Mouse (Mus musculus): ENCODE data around the gene Dab2.

Gene Dab2

GRCm38 (mm10) chr15:6398881-6399280 lies 99.3 kb downstream of the Dab2 start:
- no peak for TF ChIP-seq GATA4 (IDR thresholded peaks at IDR 0.05; ENCODE audit: insufficient replicate concordance, low read length)

DNA sequence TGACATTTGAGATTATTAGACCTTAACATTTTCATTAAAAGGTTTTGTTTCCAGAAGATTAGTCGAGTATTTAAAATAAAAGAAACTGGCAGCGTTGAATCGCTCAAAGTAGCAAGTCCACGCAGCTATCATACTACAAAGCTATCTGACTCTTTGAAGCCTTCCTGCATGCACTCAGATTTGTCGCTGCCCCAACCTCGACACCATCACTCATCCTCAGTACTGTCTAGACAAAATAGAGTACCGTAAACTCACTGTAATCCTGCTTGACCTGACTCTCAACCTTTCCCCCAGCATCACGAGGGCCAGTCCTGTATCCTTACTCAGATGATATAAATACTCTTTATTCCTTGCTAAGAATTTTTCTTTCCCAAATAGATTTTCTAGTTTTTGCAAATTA lies 100.5 kb downstream of the Dab2 start:
- TF ChIP-seq GATA4 (IDR thresholded peaks at IDR 0.05; ENCODE audit: insufficient replicate concordance, low read length) = no peak

DNA sequence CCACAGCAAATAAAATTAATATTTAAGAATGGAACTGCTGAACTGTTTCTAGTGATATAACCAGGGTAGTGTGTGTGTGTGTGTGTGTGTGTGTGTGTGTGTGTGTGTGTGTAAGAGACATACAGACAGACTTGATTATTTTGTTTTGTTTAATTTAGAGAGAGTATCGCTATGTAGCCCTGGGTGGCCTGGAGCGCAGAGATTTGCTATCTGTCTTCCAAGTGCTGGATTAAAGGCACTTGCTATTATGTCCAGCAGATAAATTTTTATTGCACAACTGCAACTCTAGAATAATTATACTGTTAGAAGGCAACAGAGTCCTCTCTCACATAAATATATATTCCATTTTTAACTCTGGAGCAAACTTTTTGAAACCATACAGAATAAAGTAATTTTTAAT lies 102.8 kb downstream of the Dab2 start:
- no peak for TF ChIP-seq GATA4 (IDR thresholded peaks at IDR 0.05; ENCODE audit: insufficient replicate concordance, low read length)

DNA sequence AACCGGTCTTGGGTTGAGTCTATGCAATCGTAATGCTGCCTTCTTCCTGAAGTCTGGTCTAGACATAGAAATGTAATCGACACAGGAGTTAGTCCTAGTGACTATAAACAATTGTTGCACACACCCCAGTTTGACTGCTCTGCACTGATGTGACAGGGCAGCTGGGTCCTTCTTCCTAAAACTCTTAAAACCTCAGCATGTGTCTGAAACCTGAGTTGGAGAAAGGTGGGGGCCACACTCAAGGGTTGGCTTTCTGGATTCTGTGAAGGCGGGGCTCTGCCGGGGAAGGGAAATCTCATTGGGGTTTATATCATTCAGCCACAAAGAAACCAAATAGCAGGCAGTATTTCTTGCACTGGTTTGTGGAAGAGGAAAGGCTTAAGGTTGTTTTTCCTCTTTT lies 104.6 kb downstream of the Dab2 start:
- no peak for TF ChIP-seq GATA4 (IDR thresholded peaks at IDR 0.05; ENCODE audit: insufficient replicate concordance, low read length)

- TF ChIP-seq GATA4 (IDR thresholded peaks at IDR 0.05; ENCODE audit: insufficient replicate concordance, low read length) = no peak
These were observed 107.2 kb downstream of the Dab2 start for GRCm38 (mm10) chr15:6406771-6407170.

DNA sequence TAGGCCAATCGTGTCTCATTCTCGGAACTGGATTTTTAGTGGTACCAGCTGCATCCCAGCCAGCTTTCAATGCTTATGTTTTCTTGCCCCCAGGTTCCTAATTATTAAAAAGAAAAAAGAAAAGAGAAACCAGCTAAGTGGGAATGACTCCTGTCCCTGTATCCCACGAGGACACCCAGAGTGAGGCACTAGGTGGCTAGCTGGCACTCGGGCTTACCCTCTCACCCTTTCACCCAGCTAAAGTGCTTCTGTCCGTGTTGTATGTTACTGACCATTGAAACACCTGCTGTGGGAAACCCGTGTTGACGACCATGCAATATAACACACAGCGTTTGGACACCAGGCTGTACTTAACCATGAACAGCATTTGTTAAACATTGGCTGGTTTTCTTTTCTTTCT lies 109.4 kb downstream of the Dab2 start:
- no peak for TF ChIP-seq GATA4 (IDR thresholded peaks at IDR 0.05; ENCODE audit: insufficient replicate concordance, low read length)

DNA sequence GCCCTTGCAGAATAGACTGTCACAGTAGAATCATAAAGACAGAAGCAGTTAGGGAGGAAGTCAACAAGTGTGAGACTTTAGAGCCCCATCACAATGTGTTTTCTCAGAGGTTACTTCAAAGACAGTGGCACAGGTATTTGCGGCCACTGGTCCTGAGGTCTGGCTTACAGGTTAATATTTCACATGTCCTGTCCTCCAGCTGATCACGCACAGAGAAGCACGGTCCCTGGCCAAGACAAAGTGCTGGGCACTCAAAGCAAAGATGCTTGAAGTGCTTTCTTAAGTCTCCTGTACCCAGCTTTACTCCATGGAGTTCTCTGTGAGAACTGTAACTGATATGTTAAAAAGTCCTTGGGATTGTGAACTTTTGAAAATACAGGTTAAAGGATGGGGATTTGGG lies 110.6 kb downstream of the Dab2 start:
- no peak for TF ChIP-seq GATA4 (IDR thresholded peaks at IDR 0.05; ENCODE audit: insufficient replicate concordance, low read length)

GRCm38 (mm10) chr15:6411334-6411733 lies 111.7 kb downstream of the Dab2 start:
- TF ChIP-seq GATA4 (IDR thresholded peaks at IDR 0.05; ENCODE audit: insufficient replicate concordance, low read length) = no peak

- TF ChIP-seq GATA4 (IDR thresholded peaks at IDR 0.05; ENCODE audit: insufficient replicate concordance, low read length) = no peak
These were observed 115.7 kb downstream of the Dab2 start for GRCm38 (mm10) chr15:6415317-6415716.

DNA sequence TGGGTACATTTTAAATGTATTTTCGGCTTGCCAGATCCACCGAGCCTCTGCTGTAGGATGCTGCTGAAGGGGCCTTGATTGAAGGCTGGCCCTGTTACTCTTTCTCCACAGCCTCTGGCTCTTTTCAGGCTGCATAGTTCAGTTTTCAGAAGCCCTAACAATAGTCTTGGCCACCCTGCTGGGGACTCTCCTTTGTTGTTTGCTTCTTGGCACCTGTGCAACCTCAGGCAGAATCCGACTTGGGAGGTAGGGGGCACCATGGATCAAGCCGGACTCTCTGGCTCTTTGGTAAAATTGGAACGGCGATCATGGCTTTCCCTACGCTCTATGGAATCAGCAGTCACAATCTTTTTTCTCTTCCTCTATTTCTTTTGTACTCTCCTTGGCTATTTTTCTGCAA lies 132.2 kb downstream of the Dab2 start:
- TF ChIP-seq GATA4 (IDR thresholded peaks at IDR 0.05; ENCODE audit: insufficient replicate concordance, low read length) = no peak

GRCm38 (mm10) chr15:6432411-6432810 lies 132.8 kb downstream of the Dab2 start:
- no peak for TF ChIP-seq GATA4 (IDR thresholded peaks at IDR 0.05; ENCODE audit: insufficient replicate concordance, low read length)

GRCm38 (mm10) chr15:6435281-6435680 lies 135.7 kb downstream of the Dab2 start:
- TF ChIP-seq GATA4 (IDR thresholded peaks at IDR 0.05; ENCODE audit: insufficient replicate concordance, low read length) = no peak

DNA sequence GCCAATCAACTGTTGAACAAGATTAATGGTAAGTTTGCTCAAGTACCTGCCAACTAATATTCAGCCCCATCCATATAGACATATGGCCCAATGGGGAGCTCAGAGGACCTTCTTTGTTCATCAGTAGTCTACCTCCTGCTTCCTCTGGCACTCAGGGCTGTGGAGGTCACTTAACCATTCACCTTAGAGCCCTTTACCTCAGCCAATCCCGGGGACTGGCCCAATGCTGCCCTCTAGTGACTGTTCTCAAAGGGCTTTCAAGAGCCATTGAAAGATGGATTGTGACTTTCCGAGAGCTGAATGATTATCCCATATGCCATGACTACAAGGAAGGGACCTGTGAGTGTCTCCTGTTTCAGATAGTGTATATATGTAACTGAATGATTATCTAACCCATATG lies 136.2 kb downstream of the Dab2 start:
- TF ChIP-seq GATA4 (IDR thresholded peaks at IDR 0.05; ENCODE audit: insufficient replicate concordance, low read length) = no peak

DNA sequence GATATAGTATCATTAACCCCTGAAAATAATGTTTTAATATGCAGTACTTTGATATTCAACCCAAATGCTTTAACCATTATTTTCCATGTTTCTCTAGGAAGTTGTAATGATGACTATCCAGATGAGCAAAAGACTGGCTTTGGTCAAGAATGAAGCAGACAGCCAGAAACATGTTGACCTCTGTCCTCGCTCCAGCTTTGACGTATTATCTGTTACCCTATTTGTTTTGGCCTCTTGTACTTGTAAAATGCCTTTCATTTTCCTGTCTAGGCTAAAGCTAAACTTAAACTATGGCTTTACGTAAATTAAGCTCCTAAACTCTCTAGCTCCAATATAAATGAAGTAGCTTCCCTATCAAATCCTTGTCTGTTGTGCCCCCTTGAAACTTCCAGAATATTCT lies 139.1 kb downstream of the Dab2 start:
- TF ChIP-seq GATA4 (IDR thresholded peaks at IDR 0.05; ENCODE audit: insufficient replicate concordance, low read length) = no peak

- TF ChIP-seq GATA4 (IDR thresholded peaks at IDR 0.05; ENCODE audit: insufficient replicate concordance, low read length) = no peak
These were observed 144.9 kb downstream of the Dab2 start for GRCm38 (mm10) chr15:6444452-6444851.

DNA sequence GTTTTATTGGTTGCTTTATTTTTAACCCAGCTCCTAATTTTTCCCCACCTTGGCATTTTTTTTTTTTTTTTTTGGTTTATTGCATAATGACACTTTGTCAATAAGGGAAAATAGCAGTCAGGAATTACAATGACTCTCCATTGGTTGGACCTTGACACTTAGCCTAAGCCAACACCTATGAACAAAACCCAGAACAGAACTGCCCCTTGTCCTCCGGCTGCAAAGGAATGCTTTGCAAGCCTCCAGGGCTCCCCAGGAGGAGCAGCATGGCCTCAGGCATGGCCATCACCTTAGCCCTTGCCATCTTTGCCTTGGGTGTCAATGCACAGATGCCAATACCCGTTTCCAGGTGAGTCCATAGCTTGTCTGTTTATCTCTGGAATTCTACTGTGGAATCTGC lies 145.5 kb downstream of the Dab2 start, which contains the start of gene C9:
TSS of gene C9 (plus strand) at position 193 of the 400 bp plus-strand sequence.
- TF ChIP-seq GATA4 (IDR thresholded peaks at IDR 0.05; ENCODE audit: insufficient replicate concordance, low read length) = no peak

GRCm38 (mm10) chr15:6446181-6446580 lies 146.6 kb downstream of the Dab2 start:
- no peak for TF ChIP-seq GATA4 (IDR thresholded peaks at IDR 0.05; ENCODE audit: insufficient replicate concordance, low read length)

DNA sequence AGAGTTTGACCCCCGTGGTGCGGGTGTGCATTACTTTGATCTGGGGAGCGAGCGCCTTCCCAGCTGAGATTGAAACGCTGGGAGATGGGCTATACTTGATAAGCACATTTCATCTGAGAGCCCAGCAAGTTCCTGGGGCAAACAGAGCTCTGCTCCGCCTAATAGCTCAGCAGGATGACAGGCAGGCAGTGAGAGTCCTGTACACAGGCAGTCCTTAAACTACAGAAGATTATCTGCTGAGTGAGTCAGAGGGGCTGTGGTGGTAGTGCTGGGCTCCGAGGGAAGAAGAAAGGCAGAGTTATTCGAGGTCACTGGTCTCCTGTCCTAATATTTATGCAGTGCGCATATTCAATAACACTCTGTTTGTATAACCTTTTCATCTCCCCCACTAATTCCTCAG lies 149.3 kb downstream of the Dab2 start:
- no peak for TF ChIP-seq GATA4 (IDR thresholded peaks at IDR 0.05; ENCODE audit: insufficient replicate concordance, low read length)
